In genomic region chr5:16004305-16004704, GRCm38 (mm10) we compare ENCODE assay signal across 8 mouse cellular contexts.
A peak's percentile ranks its signal among the peaks of the same experiment; 100 is the strongest.
DNase-seq lines count a peak whose midpoint lies in the region; ATAC-seq and TF ChIP-seq lines count a peak whose summit lies in the region.

No protein-coding gene starts in this region.

- H3K4me3 ChIP-seq in forebrain, embryonic 12.5 days (replicated peaks), result no peak overlapping the region
- no peak overlapping the region for H3K4me3 ChIP-seq in layer of hippocampus, adult 2 months
- H3K4me3 ChIP-seq in neural tube, embryonic 14.5 days (ENCODE audit: low read depth, low read length), result no peak overlapping the region

- H3K4me1 ChIP-seq in forebrain, embryonic 12.5 days, result peaks cover 29% of the 10 kb centered on the region
- H3K4me1 ChIP-seq in neural tube, embryonic 14.5 days (ENCODE audit: control insufficient read depth, insufficient read depth, low read length), result peaks cover 28% of the 10 kb centered on the region; the same call in 1 of the 2 replicates

- 47% methylated on average over 5 of the region's 6 CpGs for WGBS in forebrain, embryonic 12.5 days
- WGBS in neural tube, embryonic 14.5 days, result 28% methylated on average over 6 of the region's 6 CpGs

- ATAC-seq in forebrain, embryonic 12.5 days (ENCODE audit: low FRiP score), result peak; percentile 77
- peak; percentile 65; the same call in 1 of the 2 replicates for ATAC-seq in neural tube, embryonic 14.5 days (ENCODE audit: low read depth)

- no peak for TF ChIP-seq CTCF in layer of hippocampus, adult 2 months (conservative IDR thresholded peaks at IDR 0.05)

- no peak overlapping the region for H3K9ac ChIP-seq in forebrain, embryonic 12.5 days
- H3K9ac ChIP-seq in neural tube, embryonic 14.5 days (replicated peaks; ENCODE audit: low read depth, low read length), result no peak overlapping the region; the same call in 1 of the 2 replicates

- DNase-seq in right cerebral cortex, postnatal 10 days (ENCODE audit: low spot score in 2 of 2), result peak; percentile 51 to 53
- no peak for DNase-seq in right cerebral cortex, postnatal 14 days
- DNase-seq in layer of hippocampus, adult 2 months (ENCODE audit: low spot score in 2 of 2), result peak; percentile 67 to 78
- DNase-seq in kidney, postnatal 36 days, result no peak
- no peak for DNase-seq in thymus, postnatal 14 days
- DNase-seq in adrenal gland, adult 18-20 months (ENCODE audit: low spot score in 2 of 2), result no peak

- H3K27ac ChIP-seq in forebrain, embryonic 12.5 days, result peak overlapping the region; percentile 65
- H3K27ac ChIP-seq in layer of hippocampus, adult 2 months, result peak overlapping the region; percentile 79; the same call in 1 of the 2 replicates
- H3K27ac ChIP-seq in neural tube, embryonic 14.5 days (ENCODE audit: low read depth, low read length), result peak overlapping the region; percentile 39; the same call in 1 of the 2 replicates

- no peak overlapping the region for H3K4me2 ChIP-seq in forebrain, embryonic 12.5 days
- H3K4me2 ChIP-seq in neural tube, embryonic 14.5 days (ENCODE audit: low read depth, low read length), result no peak overlapping the region

- H3K9me3 ChIP-seq in forebrain, embryonic 12.5 days, result no peaks in the 10 kb centered on the region
- H3K9me3 ChIP-seq in neural tube, embryonic 14.5 days (ENCODE audit: control insufficient read depth, low read length), result no peaks in the 10 kb centered on the region

- H3K36me3 ChIP-seq in forebrain, embryonic 12.5 days (replicated peaks), result no peaks in the 10 kb centered on the region
- no peaks in the 10 kb centered on the region for H3K36me3 ChIP-seq in neural tube, embryonic 14.5 days (ENCODE audit: control insufficient read depth, insufficient read depth, low read length)

- peaks cover 11% of the 10 kb centered on the region for H3K27me3 ChIP-seq in forebrain, embryonic 12.5 days
- H3K27me3 ChIP-seq in neural tube, embryonic 14.5 days (ENCODE audit: control insufficient read depth, insufficient read depth, low read length), result peaks cover 5% of the 10 kb centered on the region; the same call in 1 of the 2 replicates

Comparison
In these comparisons a context has a peak if more than half of its experiments do, and no peak if none do; other contexts are left out.
1. DNase-seq: peak in right cerebral cortex, postnatal 10 days (2 of 2) and layer of hippocampus, adult 2 months (2 of 2); none in right cerebral cortex, postnatal 14 days (single experiment), kidney, postnatal 36 days (0 of 2), thymus, postnatal 14 days (single experiment) and adrenal gland, adult 18-20 months (0 of 2).
2. Peak in every context shown above with its lines, with median percentiles within 50 percentile points of each other: H3K27ac ChIP-seq.